Mouse (Mus musculus) adrenal gland, adult 10 weeks (tissue): ENCODE results near the gene Pex11b. TPM values are rescaled to one million over a fixed set of nuclear protein-coding genes. Genes with fewer than 3 reads are reported as not detected.

Source experiments
- polyA plus RNA-seq: library from polyadenylated mRNA; stranded (reverse); fragments of 350-450 nt; fragmentation: Illumina TruSeq; extraction: RNeasy Lipid Tissue Mini Kit (QIAGEN cat#74804); gene quantifications from one replicate; pipeline ENCODE4 v1.2.3, GENCODE M21; 2014; ENCODE audit warnings: low read depth, low replicate concordance

Pex11b gene
- 22.2 TPM for polyA plus RNA-seq

DNA sequence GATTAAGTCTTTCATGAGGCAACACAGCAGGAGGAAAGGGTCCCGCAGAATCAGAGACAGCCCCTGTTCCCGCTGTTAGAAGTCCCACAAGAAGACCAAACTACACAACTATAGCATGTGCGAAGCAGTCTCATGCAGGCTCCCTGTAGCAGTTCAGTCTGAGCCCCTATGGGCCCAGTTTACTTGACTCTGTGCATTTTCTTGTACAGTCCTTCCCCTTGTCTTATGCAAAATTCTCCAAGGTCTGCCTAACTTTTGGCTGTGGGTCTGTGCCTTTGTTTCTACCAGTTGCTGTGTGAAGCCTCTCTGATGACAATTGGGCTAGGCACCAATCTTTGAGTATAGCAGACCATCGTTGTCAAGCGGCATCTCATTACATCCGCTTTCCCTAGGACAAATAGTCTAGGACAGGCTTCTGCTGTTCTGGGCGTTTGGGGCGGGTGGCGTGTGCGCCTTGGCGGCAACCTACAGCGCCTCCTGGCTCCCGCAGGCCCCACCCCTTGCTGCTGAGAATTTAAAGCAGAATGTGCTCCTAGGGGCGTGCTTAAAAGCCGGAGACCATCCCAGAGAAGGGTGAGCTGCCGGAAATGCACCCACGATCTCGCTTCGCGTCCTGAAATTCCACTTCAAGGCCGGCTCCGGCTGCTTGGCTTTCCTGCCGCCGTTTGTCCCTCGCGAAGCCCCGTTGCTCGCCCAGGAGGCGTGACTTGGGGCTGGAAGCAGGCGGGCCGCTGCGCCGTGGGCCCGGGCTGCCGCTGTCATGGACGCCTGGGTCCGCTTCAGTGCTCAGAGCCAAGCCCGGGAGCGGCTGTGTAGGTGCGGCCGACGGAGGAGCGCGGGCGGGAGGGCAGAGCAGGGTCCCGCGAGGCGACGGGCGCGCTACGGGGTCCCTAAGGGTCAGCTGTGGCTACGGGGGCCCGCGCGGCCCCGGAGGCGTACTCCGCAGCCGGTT is at the start of gene Pex11b, which contains the start of gene Gm42957:
Pex11b (plus strand) TSS at position 449 of the 952 bp plus-strand sequence.
Gm42957 (plus strand) TSS at position 547 of the 952 bp plus-strand sequence.

DNA sequence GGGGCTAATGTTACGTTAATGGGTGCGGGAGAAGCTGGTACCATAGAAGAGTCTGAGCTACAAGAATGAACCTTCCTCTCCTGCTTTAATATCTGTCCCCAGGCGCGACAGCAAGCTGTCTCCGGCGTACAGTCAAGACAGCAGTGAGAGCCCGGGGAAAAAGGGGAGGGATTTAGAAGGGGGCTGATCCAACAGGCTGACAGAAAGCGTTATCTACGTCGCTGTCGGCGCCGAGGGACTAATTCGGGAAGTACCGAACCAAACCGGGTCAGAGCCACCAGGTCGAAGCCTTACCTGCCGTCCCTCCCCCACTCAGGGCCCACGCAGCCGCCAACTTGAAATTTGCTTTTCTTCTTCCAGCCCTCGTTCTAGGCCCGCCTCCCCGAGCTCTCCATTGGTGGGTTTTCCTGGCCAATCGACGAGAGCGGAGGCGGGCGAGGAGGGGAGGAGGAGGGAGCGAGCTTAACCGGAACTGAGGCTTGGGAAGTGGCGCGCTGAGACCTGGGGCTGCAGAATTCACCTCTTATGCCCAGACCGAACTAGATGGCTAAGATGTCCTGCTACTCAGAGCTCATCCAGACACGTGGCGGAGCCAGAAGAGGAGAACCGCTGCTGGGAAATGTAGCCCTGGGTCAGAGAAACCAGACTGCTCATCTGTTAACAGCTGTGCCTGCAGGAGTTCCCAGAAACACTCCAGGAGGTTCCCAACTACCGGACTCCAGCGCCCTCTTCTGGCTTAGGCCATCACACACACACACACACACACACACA is 41.2 kb upstream of the Pex11b start, which contains the start of gene Polr3gl:
Polr3gl (minus strand) TSS at position 392 of the 771 bp plus-strand sequence.

DNA sequence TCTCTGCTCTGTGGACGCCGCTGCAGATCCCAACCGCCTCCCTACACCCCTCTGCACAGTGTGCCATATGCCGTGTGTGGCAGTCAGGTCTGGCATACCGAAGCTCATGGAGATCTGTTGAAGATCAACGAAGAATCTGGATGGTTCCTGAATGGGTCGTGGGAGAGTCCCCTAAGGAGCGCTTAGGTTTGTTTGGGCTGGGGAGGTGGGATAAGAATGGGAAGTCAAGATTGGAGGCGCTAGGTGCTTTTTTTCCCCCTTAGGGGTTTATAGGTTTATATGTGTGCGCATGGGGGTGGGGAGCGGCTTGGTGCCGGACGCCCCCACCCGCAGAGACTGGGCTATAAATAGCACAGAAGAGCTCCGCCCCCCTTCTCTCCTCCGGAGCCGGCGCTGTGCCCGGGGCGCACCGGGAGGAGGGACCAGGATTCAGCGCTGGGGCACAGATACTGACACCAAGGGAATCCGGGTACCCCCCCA is 38.9 kb upstream of the Pex11b start, which contains the start of gene Ankrd34a:
Ankrd34a (plus strand) TSS at position 409 of the 480 bp plus-strand sequence.

DNA sequence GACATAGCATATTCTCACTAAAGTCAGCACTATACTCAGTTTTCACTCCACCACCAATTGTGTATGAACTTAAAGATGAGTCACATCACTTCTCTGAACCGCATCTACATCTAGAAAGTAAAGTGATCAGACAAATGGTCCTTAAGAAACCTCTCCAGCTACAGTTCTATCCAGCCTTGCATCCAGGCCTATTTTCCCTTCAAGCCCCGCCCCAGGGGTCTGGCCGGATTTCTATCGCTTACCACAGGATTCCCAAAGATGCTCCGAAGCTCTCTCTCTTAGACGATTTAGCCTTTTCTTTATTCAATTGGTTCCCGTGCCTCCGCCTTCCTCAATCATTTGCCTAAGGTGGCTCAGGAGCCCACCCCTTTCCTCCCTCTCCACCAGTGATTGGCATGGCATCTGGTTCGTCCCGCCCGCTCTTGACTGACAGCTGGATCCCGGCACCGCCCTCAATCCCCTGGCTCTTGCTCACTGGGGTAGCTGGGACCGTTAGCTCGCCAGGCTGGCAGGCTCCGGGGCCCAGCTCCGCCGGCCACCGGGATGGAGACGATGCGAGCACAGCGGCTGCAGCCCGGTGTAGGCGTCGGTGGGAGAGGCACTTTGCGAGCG is 34.4 kb upstream of the Pex11b start, which contains the start of gene Lix1l:
Lix1l (plus strand) TSS at position 511 of the 612 bp plus-strand sequence.

DNA sequence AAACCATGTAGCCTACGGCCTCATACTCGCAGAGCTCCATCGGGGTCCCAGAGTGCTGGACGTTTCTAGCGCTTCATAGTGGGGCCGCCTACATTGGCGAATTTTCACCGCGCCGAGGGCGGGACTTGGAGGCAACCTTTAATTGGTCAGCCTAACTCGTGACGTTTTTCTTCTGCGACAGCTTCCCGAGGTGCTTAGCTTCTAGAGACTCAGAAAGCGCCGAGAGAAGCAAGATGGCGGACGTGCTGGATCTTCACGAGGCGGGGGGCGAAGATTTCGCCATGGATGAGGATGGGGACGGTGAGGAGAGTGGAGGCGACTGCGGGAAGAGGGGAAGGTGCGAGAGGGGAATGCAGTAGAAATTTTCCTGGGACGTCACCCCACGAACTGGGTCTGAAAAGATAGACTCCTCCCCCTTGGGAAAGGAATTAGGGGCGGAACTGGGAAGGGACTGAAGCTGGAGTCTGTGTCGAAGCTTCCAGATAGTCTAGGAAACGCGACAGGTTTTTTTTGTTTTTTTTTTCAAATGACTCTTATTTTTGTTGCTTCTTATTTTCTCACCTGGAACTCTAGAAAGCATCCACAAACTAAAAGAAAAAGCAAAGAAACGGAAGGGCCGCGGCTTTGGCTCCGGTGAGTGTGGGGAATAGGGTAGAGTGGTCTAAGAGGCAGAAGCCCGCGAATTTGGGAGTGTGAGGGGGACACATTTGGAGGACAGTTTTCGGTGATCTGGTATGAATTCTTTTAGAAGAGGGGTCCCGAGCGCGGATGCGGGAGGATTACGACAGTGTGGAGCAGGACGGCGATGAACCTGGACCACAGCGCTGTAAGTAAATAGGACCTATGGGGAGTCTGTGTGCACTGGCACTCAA is 5.2 kb upstream of the Pex11b start, which contains the start of gene Rbm8a:
Rbm8a (plus strand) TSS at position 205 of the 872 bp plus-strand sequence.

DNA sequence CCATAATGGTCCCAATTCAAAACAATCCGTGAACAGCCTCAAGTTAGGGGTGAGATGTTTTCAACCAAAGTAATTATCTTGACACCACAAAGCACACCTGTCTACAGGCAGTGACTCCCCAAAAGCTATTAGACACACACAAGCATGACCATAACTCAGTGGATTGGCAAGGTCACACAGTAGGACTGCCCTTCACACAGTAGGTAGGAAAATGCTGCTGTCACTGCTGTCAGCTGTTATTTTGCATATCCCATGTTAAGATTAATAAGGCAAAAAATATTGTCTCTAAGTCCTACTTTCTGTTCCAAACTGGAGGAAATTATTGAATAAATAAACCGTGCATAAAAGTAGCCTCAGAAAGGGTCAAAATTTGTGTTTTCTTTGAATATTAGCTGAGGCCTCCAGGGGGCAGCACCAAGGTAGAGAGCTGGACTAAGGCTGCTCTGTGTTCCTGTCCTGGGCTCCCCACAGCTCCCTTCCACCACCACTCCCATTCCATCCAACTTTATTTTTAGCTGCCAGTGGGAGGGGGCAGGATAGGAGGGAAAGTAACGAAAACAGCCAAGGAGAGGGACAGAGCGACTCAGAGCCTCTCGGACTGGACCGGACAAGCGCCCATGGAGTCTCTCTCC is 10.0 kb downstream of the Pex11b start, which contains the start of gene Itga10:
Itga10 (plus strand) TSS at position 567 of the 632 bp plus-strand sequence.

DNA sequence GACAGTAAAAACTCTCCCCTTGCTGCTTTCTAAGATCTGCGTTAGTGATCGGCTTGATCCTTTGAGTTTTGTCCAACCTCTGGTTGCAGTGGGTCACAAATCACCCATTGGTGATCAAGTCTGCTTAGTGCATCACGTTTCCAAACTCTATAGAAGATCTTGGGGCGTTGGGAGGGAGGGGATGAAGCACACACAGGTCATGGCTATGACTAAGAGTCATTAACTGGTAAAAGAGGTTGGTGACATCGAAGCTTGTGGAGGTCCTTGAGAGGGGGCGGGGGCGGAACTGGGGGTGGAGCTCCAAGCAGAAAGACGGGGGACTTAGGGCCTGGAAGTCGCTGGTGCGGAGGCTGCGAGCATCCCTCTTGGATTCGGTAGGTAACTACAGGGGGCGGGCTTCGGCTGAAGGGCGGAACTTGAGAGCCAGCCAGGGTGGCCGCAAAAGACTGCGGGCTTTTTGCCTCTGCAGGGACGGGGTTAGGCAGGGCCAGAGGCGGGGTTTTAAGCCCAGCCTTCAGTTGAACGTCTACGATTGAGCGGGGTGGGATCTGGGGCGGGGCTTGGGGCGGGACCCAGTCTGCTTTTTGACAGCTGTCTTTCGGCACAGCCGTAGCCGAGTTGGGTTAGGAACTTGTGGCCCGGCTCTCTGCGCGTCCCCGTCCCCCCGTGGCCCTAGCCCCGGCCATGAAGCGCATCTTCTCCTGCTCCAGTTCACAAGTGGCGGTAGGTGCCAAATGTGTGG is 34.7 kb downstream of the Pex11b start, which contains the start of gene Ankrd35:
Ankrd35 (plus strand) TSS at position 405 of the 742 bp plus-strand sequence.

Other genes starting within 250 kb of the Pex11b start
- gene BC107364, start 183.1 kb upstream of the Pex11b start, polyA plus RNA-seq = not detected
- gene Hfe2, start 110.2 kb upstream of the Pex11b start, polyA plus RNA-seq = 1.7 TPM
- 317 TPM for gene Txnip, start 77.4 kb upstream of the Pex11b start, polyA plus RNA-seq
- not detected for gene Gm16253, start 58.4 kb upstream of the Pex11b start, polyA plus RNA-seq
- gene Polr3gl, start 41.2 kb upstream of the Pex11b start, polyA plus RNA-seq = 97.9 TPM
- gene Ankrd34a, start 38.7 kb upstream of the Pex11b start, polyA plus RNA-seq = 0.23 TPM
- gene Lix1l, start 34.2 kb upstream of the Pex11b start, polyA plus RNA-seq = 51.3 TPM
- gene Rbm8a, start 5.4 kb upstream of the Pex11b start, polyA plus RNA-seq = 46.8 TPM
- 0.17 TPM for gene Gm42957, start 98 bp downstream of the Pex11b start, polyA plus RNA-seq
- gene Itga10, start 10.2 kb downstream of the Pex11b start, polyA plus RNA-seq = 0.23 TPM
- 0.52 TPM for gene Ankrd35, start 34.8 kb downstream of the Pex11b start, polyA plus RNA-seq
- gene Pias3, start 61.0 kb downstream of the Pex11b start, polyA plus RNA-seq = 3.3 TPM
- gene Nudt17, start 73.2 kb downstream of the Pex11b start, polyA plus RNA-seq = not detected
- gene Polr3c, start 92.3 kb downstream of the Pex11b start, polyA plus RNA-seq = 22.0 TPM
- gene Rnf115, start 92.3 kb downstream of the Pex11b start, polyA plus RNA-seq = 117 TPM
- not detected for gene Pdzk1, start 193.9 kb downstream of the Pex11b start, polyA plus RNA-seq
- gene Cd160, start 194.0 kb downstream of the Pex11b start, polyA plus RNA-seq = 0.58 TPM